Mouse (Mus musculus) natural killer cell, adult 2 months (primary cell): ENCODE data around the gene Pafah1b1.

Experiments
- DNase-seq, 2 experiments: peaks; one replicate each; pipeline ENCODE4 v3.0.0; 2022; ENCODE audit warnings: low spot score in 2 of 2

The Pafah1b1 gene

DNA sequence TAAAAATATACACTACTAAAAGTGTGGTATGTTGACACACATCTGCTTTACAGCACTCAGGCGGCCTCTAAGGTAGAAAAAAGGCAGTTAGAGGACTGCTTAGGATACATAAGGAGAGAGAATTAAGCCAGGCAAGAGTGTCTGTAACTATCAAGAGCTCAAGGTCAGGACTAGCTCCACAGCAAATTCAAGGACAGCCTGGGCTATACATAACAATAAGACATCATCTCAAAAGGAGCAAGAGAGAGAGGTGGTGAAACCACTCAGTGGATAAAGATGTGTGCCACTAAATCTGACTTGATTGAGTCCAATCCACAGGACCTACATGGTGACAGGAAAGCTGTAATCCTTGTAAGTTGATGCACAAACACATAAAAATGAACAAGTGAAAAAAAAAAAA is 3.8 kb downstream of the Pafah1b1 start:
- DNase-seq = no peak

DNA sequence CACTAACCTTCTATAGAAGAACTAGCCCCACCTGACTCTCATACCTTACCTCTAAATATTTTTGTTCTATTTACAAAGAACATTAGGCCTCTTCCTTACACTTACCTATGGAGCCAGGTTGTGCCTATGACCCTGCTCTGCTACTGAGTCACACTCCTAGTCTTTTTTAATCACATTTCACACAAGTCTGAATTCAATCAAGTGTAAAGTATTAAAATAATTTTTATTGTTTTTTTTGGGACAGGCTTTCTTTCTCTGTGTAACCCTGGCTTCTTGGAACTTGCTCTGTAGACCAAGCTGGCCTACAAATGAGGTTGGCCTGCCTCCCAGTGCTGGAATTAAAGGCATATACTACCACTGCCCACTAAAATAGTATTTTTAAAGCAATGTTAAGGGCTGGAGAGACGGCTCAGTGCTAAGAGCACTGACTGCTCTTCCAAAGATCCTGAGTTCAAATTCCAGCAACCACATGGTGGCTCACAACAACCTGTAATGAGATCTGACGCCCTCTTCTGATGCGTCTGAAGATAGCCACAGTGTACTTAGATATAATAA is 8.4 kb downstream of the Pafah1b1 start:
- no peak for DNase-seq

DNA sequence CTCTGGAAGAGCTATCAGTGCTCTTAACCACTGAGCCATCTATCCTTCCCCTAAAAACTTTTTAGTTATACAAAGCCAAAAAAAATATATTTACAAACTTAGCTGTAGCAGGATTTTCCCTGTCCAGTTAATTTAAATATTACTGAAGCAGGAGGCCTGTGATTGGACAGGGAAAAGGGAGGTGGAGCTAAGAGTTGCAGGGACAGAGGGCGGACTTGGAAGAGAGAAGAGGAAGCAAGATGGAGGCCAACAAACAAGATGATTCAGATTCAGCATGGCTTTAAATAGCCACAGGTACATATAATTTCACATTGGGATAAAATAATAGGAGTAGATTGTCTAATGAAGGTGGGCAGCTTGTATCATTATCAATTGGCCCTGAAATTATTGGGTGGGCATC is 13.8 kb downstream of the Pafah1b1 start:
- no peak for DNase-seq

DNA sequence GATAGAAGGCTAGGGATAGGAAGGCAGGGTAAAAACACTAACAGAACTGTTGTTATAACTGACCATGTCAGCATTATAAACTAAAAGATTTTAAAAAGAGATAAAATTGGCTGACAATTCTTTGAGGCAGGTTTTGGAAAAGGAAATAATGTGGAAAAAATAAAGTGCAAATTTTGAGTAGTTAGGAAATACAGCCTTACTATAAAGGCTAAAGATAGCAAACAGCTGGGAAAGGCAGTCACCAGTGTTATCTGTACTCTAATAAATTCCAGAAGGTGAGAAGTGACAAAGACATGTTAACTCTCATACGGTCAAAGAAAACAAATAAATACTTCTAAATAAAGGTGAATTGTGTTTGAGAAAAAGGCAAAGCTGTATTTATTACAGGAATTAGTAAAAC is 15.7 kb downstream of the Pafah1b1 start:
- DNase-seq = no peak

DNA sequence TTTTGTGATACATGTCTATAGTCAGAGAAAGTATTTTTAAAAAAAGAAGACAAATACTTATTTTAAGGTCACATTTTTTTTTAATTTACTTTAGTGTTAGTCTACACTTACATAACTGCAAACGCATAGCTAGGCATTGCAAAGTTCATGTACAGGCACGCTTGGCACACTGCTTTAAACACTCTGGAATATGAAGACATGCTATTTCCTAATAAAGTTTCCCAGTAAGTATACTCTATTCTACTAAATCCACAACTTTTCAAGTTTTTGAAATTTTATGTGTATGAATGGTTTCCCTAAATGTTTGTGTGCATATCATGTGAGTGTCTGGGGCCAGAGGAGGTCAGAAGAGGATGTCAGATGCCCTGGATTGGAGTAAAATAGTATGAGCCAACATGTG is 20.4 kb downstream of the Pafah1b1 start:
- no peak for DNase-seq

DNA sequence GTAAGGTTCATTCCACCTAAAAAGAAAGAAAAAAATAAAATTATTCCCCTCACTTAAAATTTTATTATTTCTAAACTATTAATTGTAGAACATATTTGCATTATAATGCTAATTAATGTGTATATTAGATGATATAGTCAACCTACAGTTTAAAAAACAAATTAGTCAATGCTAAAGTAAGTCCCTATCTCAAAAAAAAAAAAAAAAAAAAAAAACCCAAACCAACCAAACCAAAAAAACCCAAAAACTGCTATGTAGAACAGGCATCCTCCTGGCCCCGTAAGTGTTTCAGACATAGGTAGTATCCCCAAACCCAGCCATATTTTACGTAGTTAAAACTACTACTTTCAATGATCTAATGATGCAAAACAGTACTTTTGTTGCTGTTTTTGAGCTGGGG is 25.0 kb downstream of the Pafah1b1 start:
- no peak for DNase-seq

DNA sequence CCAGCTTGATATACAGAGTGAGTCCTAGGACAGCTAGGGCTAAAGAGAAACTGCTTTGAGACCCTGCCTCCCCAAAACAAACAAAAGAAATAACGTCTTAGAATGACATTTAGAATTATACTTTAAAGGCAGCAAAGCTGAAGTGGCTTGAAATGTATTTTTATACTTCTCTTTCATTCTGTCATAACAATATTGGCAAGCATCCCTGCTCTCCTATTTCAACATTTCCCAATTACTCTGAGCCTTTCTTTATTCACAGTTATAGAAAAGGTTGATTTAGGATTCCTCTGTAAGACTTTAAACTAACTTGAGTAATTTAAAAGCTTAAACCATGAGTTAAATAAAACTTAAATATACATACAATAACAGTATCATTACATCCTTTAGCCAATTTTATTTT is 32.3 kb downstream of the Pafah1b1 start:
- no peak for DNase-seq

DNA sequence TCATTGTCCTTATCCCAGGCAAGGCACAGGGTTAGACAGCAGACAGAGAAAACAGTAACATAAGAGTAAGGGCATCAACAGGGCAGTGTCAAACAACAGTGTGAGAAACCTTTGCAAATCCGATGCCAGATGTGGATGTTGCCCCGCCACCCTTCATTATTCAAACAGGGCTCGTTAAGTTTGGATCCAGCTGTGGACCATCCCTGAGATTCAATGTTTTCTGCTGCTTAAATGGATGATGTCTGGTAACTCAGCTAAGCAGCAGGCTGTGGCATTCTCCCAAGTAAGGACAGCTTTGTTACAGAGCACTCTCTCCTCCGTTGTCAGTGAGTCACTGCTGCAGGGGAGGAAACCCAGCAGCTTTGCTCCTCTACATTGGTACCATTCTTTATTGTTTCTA is 49.3 kb downstream of the Pafah1b1 start:
- DNase-seq = no peak

DNA sequence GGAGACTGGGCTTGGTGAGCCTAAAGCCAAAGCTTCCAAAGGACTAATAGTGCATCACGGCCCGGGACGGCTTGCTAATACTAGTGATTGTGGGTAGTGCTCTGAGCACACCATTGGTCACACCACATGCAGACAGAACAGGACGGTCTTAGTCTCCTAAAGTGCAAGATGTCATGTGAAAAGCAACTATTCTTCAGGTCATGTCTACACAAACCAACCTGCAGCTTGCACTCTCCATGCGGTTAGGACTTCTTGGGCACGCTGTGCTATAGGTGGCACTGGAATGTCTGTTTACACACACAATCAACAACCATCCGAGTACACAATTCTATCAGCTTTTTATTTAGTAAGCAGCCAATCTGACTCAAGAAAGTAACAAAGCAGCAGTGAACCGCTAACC is 49.8 kb downstream of the Pafah1b1 start:
- no peak for DNase-seq

DNA sequence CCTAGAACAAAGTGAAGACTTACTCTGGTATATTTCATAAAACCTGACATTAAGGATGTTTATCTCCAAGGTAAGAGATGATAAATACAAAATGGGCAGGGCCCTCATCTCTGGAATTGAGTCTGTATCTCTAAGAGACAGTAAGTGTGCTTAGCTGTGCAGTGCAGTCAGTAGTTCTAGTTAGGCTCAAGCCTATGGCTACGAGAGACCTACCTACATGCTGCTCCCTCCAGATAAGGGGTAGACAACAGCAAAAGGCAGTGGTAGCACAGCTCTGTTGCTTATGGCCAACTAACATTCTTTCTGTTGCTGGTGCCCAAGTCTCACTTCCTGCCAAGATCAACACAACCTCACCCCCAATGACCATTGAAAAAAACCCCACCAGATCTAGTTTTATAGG is 50.9 kb downstream of the Pafah1b1 start:
- DNase-seq = no peak

DNA sequence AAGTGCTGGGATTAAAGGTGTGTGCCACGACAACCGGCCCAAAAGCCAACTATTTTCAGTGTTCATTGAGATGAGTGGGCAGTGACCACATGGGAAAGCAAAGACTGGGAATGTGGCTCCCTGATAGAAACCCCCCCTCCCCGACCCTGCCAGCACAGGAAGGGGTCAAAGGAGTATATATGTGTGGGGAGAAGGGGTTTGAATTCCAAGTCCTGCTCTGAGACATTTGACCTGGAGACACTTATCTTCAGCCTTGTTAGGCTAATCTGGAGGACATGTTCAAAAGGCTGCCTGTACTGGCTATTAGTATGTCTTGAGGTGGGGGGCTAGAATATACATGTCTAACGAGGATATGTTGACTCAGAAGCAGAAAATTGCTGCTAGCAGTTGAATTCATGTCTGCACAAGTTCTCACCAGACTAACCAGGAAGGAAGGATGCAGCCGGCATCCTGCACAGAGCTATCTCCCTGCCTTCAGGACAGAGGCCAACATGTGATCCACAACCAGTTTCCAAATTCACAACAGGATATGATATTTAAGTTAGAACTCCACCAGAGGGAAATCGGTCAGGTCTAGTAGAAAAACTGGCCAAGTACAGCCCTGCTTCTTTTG is 51.5 kb downstream of the Pafah1b1 start:
- DNase-seq = no peak

DNA sequence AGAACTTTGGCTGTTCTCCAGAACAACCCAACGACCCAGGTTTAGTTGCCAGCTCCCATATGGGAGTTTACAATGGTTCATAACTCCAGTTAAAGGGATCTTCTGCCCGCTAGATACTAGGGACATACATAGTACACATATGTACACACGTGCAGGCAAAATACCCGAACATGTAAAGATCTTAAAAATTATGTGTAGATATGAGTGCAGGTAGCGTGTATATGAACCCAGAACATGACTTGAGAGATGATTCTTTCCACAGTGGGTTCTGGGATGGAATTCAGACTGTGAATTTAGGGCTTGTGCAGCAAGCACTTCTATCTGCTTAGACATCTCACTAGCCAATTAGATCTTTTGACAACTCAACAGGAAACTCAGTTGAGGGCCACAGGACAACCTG is 52.6 kb downstream of the Pafah1b1 start:
- DNase-seq = no peak

DNA sequence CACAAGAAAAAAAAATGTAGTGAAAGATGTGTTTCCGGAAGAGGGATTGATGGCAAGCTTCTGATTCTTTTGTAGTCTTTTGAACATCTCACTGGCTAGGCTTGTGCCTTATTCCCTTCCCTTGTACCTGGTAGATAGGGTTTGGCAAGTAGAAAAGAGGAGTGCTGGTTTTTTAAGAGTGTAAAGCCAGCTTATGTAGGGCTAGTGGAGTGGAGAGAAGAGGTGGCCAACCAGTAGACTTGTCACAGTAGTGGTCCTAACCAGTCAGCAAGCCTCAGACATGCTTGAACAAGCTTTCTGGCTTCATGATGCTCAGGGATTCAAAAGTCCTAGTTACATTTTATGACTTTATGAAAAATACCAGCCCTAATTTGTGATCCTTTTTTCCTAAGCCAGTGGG is 53.5 kb downstream of the Pafah1b1 start:
- DNase-seq = no peak

DNA sequence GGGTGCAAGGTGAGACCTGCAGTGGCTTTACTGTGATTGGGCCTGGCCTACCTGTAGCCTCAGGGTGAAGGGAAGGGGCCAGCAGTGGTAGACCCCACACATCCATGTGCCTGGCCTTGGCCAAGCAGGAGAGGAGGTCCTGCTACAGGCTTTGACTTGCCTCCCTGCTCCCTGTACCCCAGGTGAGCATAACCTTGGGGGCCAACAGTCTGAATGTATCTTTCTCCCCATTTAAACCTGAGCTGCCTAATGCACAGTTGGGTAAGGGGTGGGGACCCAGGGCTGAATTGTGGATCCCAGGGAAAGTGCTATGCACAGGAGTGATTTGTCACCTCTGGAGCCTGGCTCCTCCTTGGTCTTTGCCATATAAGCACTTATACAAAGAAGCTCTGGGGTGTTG is 54.3 kb downstream of the Pafah1b1 start:
- DNase-seq = no peak

DNA sequence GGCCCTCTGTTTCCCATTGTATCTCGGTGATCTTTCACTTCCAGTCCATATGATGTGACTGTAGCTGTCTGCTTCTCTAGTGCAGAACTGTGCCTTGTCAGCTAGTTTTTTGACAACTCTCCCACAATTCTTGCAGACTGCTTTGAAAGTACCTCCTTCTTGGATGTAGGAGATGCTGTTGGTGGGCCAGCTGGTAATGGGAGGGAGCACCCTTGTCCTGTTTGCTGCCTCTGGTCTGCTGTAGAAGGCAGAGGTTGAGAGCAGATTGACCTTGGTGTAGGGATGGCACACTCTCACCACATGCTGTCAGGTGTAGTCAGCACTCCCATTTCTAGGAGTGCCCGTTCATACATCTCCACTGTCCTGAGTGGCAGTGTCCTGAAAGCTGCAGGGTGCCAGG is 55.5 kb downstream of the Pafah1b1 start:
- DNase-seq = no peak

DNA sequence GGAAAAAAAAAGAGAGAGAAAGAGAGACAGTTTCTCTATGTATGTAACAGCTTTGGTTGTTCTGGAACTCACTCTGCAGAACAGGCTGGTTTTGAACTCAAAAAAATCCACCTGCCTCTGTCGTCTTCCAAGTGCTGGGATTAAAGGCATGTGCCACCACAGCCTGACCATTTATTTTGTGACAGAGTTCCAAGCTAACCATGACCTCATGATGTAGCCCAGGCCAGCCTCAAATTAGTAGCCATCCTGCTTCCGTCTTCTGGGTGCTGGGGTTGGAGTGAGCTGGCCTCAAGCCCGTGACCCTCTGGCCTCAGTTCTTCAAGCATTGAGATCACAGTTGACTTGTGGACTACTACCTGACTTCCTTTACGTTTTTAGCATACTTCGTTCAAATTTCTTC is 56.0 kb downstream of the Pafah1b1 start:
- no peak for DNase-seq

DNA sequence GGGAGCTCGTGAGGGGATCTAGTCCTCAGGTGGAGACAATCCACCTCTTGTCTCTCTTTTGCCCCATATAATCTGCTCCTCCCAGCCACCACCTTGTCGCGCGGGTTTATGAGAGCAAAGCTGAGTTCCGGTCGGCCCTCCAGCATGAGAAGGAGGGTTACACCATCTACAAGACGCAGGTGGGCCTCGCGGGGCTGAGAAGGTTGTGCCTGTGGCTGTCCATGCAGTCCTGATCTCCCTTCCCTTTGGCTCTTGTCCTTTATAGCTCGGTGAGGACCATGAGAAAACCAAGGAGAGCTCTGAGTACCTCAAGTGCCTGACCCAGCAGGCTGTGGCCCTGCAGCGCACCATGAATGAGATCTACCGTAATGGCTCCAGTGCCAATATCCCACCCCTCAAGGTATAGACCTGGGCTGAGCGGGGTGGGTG is 56.9 kb downstream of the Pafah1b1 start:
- DNase-seq = no peak

DNA sequence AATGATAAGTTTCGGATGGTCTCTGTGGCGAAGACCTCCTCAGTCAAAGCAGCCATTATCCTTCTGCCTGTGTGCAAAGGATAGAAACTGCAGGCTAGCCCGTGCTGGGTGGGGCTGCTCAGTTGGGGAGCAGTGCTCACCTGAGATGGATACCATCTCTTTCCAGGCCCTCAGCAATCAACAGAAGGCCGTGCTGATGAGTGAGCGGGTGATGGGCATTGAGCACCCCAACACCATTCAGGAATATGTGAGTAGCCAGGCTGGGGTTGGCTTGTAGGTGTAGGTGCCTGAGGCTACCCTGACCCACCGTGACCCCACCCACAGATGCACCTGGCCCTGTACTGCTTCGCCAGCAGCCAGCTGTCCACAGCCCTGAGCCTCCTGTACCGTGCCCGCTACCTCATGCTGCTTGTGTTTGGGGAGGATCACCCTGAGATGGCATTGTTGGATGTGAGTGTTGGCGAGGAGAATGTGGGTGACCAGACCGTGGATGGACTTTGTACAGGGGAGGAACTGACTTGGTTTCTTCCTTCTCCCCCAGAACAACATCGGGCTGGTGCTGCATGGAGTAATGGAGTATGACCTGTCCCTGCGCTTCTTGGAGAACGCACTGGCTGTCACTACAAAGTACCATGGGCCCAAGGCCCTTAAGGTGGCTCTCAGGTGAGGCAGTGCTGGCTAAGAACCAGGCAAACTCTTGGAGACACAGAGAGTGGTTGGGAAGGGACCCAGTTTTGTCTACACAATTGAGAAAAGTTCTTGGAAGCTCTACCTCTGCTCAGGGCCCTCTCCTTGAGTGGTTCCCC is 57.5 kb downstream of the Pafah1b1 start:
- DNase-seq = no peak

DNA sequence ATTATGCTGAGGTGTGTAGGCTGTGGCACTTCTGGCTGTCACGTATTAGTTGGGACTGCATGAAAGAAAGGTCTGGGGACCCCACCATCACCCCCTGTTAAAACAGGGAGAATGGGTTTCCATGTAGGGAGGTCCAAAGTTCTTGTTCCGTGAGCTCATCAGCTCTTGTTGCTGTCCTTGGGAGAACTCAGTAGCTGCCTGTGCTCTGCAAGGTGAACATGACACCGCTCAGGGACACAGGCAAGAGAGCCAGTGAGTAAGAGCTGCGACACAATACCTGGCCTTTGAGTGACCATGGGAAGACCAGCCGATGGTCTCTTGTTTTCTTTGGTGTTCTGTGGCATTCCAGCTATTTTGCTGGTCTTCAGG is 58.2 kb downstream of the Pafah1b1 start:
- no peak for DNase-seq

DNA sequence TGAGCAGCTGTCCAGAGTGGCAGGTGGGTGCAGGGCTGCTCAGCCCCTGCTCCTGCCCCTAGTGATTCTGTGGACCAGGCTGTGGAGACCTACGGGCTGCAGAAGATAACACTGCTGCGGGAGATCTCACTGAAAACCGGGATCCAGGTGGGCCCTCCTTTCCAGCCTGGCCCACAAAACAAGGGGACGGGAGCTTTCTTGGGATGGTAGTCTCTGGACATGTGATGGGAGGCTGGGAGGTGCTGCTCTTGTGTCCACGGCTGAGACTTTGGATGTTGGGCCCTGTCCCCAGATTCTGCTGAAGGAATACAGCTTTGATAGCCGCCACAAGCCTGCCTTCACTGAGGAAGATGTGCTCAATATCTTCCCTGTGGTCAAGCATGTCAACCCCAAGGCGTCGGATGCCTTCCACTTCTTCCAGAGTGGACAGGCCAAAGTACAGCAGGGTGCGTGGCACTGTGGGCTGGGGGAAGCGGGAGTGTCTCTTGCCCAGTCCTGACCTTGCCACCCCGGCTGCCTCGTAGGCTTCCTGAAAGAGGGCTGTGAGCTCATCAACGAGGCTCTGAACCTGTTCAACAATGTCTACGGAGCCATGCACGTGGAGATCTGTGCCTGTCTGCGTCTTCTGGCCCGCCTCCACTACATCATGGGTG is 58.7 kb downstream of the Pafah1b1 start:
- DNase-seq = no peak

DNA sequence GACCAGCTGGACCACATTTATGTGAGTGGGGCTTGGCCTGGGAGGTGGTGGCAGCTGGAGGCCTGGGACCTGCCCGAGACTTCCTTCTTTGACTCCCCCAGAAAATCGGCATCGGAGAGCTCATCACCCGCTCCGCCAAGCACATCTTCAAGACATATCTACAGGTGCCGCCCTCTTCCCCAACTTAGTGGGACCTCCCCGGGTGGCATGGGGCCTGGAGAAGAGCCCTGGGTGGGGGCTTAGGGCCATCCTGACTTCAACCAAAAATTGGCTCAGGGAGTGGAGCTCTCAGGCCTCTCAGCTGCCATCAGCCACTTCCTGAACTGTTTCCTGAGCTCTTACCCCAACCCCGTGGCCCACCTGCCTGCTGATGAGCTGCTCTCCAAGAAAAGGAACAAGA is 59.6 kb downstream of the Pafah1b1 start:
- DNase-seq = no peak

DNA sequence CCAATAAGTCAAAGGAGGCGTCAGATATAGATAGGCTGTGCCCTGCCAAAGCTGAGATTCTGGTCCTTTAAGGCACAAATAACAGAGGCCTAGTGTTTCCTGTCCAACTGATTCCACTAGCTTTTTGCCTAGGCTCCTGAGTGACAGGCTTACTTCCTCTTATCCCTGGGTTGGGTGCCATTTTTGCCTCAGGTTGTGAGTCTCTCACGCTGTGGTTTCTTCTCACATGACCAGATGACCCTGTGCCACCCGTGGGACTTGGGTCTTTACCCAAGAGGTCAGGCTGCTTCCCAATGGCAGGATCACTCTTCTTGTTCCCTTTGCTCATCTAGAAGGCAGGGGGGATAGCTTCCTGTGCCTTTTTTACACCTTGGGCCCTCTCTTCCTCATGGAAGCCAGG is 60.2 kb downstream of the Pafah1b1 start:
- DNase-seq = no peak

DNA sequence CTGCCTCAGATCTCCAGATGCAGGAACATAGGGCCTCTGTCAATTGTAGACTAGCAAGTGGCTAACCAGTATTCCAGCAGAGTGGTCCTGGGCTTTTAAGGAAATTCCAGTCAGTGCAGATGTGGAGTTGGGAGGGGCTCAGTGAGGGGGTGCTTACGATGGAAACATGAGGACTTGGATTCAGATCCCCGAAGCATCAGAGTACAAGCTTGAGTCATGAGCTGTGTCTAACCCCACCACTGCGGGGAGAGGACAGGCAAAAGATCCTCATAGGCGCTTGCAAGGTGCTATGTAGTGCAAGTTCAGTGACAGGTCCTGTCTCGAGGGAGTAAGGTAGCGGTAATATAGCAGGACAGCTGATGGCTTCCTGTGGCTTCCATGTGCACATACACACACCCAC is 62.2 kb downstream of the Pafah1b1 start:
- no peak for DNase-seq
